Mouse (Mus musculus) MEL (cell line): ENCODE results near the gene Pcgf2.

ENCODE experiments used
- CHD1 ChIP-seq: IDR thresholded peaks from 2 replicates; pipeline ENCODE4 v1.6.1; 2012; ENCODE audit warnings: low read depth, mild to moderate bottlenecking, inconsistent platforms, low read length, improper control_type of control experiment
- CHD2 ChIP-seq: IDR thresholded peaks from 2 replicates; pipeline ENCODE4 v1.6.1; 2011; ENCODE audit warnings: low read length, improper control_type of control experiment
- CTCF ChIP-seq, 3 experiments: IDR thresholded peaks in 2 of 3; conservative IDR thresholded peaks in 1 of 3; 2 replicates each; pipeline ENCODE4 v1.5.1; 2011 to 2012; ENCODE audit warnings: low read length in 3 of 3, low read depth in 2 of 3, mild to moderate bottlenecking in 2 of 3, improper control_type of control experiment in 1 of 3, inconsistent platforms in 1 of 3, mixed read lengths in 1 of 3, moderate library complexity in 1 of 3; ENCODE audit not compliant: control insufficient read depth in 1 of 3, insufficient read depth in 1 of 3, poor library complexity in 1 of 3, severe bottlenecking in 1 of 3
- ELF1 ChIP-seq: IDR thresholded peaks from 2 replicates; pipeline ENCODE4 v1.6.1; 2014; ENCODE audit warnings: low read depth, mild to moderate bottlenecking, inconsistent platforms, low read length, improper control_type of control experiment, moderate library complexity
- EP300 ChIP-seq, 2 experiments: IDR thresholded peaks; 2 replicates each; pipeline ENCODE4 v1.6.1; 2011; ENCODE audit warnings: improper control_type of control experiment in 2 of 2, low read length in 2 of 2, low read depth in 1 of 2, mild to moderate bottlenecking in 1 of 2
- HCFC1 ChIP-seq: IDR thresholded peaks from 2 replicates; pipeline ENCODE4 v1.6.1; 2012; ENCODE audit warnings: low read depth, mild to moderate bottlenecking, inconsistent platforms, low read length, improper control_type of control experiment, moderate library complexity
- JUND ChIP-seq: IDR thresholded peaks from 2 replicates; pipeline ENCODE4 v1.6.1; 2011; ENCODE audit warnings: low read depth, mild to moderate bottlenecking, improper control_type of control experiment, low read length
- MAX ChIP-seq: IDR thresholded peaks from 2 replicates; pipeline ENCODE4 v1.6.1; 2011; ENCODE audit warnings: low read length, improper control_type of control experiment
- NELFE ChIP-seq: IDR thresholded peaks from 2 replicates; pipeline ENCODE4 v1.6.1; 2011; ENCODE audit warnings: low read depth, low read length, improper control_type of control experiment
- NRF1 ChIP-seq: IDR thresholded peaks from 2 replicates; pipeline ENCODE4 v1.6.1; 2014; ENCODE audit warnings: low read depth, mild to moderate bottlenecking, inconsistent platforms, low read length, improper control_type of control experiment, moderate library complexity; ENCODE audit not compliant: poor library complexity, insufficient read depth, severe bottlenecking
- POLR2A ChIP-seq, 2 experiments: IDR thresholded peaks; 2 replicates each; pipeline ENCODE4 v1.6.1; 2011 to 2012; ENCODE audit warnings: low read length in 2 of 2, mild to moderate bottlenecking in 2 of 2, control low read depth in 1 of 2, improper control_type of control experiment in 1 of 2, low read depth in 1 of 2, moderate library complexity in 1 of 2; ENCODE audit not compliant: control insufficient read depth in 1 of 2, insufficient read depth in 1 of 2, poor library complexity in 1 of 2
- ZKSCAN1 ChIP-seq: IDR thresholded peaks from 2 replicates; pipeline ENCODE4 v1.6.1; 2012; ENCODE audit warnings: low read depth, mild to moderate bottlenecking, inconsistent platforms, low read length, improper control_type of control experiment, moderate library complexity
- ZNF384 ChIP-seq: IDR thresholded peaks from 2 replicates; pipeline ENCODE4 v1.6.1; 2012; ENCODE audit warnings: low read depth, mild to moderate bottlenecking, inconsistent platforms, low read length, improper control_type of control experiment

DNA sequence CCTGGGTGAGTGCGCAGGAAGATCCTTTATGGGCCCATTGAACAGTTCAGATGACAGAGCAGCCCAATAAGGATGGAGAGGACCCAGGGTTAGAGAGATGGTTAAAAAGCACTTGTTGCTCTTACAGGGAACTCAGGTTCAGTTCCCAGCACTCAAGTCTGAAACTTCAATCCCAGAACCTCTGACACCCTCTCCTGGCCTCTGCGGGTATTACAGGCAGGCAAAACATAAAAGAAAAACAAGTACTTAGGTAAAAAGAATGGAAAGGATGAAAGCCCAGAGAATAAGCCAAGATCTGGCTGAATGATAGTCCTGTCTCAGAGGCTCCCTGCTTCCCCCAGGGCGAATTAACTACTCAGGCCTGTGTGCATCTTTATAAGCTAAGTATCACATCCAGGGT, 38.9 kb upstream of the Pcgf2 start:
- TF ChIP-seq ELF1 (no peak), ZKSCAN1 (no peak), EP300 (IDR thresholded peaks at IDR 0.05; ENCODE audit: low read depth in 1 of 2, low read length in 2 of 2) (no peak), NELFE (no peak), CTCF (IDR thresholded peaks at IDR 0.05 in 2 of 3, conservative IDR thresholded peaks at IDR 0.05 in 1 of 3; ENCODE audit: control insufficient read depth in 1 of 3, insufficient read depth in 1 of 3, low read depth in 2 of 3, low read length in 3 of 3, poor library complexity in 1 of 3, severe bottlenecking in 1 of 3) (peak; percentile 44 to 68 (median 55)), CHD2 (no peak), NRF1 (no peak), POLR2A (IDR thresholded peaks at IDR 0.05; ENCODE audit: control insufficient read depth in 1 of 2, insufficient read depth in 1 of 2, low read depth in 1 of 2, low read length in 2 of 2, poor library complexity in 1 of 2) (no peak), CHD1 (no peak), MAX (no peak), ZNF384 (no peak), JUND (no peak), HCFC1 (no peak)
